Mouse (Mus musculus) cerebellum, adult 9-11 months (tissue): ENCODE data around the gene Anks1.
A peak's percentile ranks its signal among the peaks of the same experiment; 100 is the strongest.

Experiments used
- DNase-seq: peaks from one replicate; pipeline ENCODE4 v3.0.0; 2022

The Anks1 gene

DNA sequence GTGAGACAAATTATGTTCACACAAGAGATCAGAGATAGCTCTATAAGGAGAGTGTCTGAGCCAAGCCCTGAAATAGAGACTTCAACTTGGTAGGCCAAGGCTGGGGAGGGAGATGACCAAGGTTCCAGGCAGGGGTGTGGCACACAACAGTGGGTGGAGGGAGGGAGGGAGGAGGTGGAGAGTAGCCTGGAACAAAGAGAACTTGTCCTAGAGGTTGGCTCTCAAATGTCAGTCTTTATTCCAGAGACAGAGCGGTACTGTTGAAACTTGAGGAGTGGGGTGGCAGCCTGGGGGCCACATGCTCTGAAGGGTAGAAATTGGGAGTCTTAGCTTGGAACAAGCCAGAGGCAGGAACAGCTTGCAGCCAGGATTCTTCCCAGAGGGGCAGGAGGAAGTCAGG, 91.7 kb downstream of the Anks1 start:
- DNase-seq: no peak

DNA sequence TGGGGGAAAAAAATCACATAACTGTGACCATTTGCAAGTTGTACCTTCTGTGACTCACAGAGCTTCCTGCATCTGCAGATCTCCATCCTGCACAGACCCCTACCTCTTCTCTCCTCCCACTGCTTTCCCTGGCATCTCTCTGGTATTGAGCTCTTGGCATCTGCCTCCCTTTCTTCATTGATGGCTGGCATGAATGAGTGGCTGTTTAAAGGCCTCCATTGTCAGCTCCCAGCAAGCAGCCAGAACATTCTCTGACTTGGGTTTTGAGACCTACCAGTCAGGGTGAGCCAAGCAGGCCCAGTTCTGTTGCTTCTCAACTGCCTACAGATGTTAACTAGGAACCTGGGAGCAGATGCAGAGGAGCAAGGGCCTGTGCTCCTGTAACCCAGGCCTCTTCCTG, 96.3 kb downstream of the Anks1 start:
- DNase-seq: no peak

DNA sequence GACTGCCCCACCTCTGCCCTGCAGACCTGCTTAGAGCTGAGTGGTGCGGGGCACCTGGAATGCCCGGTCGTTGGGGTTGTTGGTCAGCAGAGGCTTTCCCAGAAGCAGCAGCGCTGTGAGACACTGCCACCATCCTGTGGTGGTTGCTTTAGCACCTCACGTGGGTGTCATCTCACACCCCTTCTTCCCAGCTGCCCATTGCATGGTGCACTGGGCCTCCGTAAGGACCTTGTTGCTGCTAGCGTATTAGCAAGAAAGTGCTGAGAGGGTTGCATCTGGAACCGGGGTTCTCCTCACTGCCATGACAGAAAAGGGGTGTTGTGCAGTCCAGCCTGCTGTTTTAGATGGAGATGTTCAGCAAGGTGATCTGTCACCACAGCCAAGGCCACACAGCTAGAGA, 97.1 kb downstream of the Anks1 start:
- DNase-seq: no peak

DNA sequence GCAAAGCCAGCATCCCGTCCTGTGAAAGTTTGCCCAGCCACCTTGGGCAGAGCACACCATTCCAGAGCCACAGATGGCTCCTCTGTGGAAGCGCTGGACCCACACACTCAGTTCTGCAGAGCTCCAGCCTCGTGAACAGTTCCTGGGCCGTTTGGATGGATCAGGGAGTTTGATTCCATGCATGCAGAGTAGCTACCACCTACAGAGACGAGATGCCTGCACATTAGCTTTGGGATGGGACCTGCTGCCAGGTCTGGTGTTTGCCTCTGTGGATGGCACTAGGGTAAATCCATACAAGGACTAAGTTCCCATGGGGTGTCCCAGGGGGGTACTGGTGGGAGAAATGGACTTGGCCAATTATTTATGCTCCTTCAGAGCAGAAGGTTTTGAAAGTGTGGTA, 97.5 kb downstream of the Anks1 start:
- DNase-seq: no peak

DNA sequence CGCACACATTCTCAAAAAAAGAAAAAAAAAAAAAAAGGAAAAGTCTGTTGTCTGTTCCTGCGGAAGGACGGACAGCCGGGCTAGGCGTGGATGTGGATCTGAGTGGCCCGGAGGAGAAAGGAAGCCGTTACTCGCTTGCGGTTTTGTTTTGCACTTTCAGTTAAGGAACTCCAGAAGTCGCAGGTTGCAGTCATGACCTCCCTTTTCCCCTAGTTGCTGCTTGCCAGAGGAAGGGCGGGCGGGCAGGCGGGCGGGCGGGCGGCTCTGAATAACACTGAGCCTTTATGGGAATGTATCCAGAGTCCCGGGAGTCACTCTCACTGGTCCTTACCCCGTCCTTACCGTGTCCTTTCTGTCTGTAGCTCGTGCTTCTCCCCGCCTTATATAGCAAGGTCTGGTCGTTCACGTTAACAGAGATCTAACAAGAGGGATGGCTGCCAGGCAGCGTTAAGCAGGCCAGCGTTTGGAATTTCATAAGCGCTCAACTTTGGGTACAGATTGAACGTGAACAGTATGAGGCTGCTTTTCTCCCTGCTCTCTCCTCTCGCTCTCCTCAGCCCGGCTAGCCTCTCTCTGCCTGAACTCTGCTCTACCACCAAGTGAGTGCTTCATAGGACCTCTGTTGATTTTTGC, 98.2 kb downstream of the Anks1 start:
- DNase-seq: no peak

DNA sequence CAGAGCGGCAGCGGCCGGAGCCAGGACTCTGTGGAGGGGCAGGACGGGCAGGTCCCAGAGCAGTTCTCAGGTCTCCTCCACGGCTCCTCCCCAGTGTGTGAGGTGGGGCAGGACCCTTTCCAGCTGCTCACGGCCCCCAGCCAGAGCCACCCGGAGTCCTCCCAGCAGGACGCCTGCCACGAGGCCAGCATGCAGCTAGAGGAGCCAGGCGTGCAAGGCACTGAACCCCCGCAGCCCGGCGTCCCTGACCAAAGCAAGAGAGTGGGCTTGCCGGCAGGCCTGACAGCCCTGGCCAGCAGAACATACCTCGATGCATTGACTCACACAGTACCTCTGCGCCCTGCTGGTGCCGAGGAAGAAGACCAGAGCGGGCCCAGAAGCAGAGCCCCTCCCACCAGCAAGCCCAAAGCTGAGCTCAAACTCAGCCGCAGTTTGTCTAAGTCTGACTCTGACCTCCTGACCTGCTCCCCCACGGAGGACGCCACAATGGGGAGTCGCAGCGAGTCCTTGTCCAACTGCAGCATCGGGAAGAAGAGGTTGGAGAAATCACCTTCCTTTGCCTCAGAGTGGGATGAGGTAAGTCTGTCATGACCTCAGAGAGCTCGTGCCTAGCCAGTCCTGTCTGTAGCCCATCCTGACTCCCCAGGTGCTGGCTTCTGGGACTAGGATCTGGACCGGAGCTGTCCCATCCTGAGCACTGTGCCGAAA, 98.9 kb downstream of the Anks1 start:
- DNase-seq: no peak

DNA sequence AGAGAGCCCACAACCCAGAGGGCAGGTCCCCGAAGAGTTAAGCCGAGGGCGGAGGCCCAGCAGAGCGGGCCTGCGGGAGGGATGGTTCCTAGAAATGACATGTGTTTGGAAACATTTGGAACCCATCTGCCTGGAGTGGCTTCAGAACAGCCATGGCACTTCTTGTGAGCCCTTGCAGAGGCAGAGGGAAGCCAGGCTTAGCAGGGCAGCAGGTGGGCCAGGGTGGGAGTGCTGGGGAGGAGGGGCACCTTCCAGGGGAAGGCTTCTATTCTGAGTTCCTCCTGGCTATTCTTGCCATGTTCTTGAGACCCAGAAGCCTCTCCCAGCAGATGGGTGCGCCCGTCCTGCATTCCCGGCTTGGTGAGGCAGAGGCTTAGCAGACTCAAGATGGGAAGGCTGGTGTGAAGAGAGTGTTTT, 99.5 kb downstream of the Anks1 start:
- no peak for DNase-seq

DNA sequence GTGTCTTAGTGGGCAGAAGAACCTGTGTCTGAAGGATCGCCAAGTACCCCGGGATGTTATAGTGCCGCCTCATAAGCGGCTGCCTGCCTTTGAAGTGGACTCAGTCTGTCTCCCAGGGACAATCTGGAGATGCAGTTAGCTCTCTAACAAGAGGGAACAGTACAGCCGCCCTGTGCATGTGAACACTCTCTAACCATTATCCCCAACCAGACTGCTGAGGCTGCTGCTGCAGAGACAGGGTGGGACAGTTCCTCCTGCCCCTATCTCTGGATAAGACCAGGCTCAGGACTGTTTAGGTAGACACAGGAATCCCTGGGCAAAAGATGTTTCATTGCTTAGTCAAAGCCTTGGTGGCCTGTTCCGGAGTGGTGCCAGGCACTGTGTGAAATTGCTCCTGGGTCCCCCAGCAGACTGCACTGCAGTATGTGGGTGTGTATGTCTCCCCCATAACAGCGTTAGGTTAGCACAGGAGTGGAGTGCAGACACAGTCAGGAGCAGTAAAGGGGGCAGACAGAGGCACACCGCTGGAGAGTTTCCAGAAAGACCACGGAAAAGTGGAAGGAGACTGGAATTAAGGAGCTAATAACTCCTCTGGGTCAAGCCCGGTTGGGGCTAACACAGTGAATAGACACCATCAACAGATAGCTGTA, 100.1 kb downstream of the Anks1 start:
- no peak for DNase-seq

DNA sequence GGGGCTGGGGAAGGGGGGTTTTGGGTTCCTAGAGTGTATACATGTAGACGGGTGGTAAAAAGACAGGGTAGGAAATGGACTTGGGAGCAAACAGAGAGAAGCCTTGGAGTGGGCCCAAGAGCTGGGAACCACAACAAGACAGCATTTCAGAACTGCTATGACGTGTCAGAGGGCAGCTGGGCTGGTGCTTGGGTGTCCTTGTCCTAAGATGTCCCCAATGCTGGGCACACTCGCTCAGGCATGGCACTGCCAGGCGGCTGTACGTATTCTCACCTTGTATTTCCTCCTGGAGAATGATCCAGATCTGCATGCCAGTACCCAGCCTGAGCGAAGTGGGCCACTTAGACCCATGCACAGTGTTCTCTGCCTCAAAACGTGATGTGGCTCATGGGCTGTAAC, 100.6 kb downstream of the Anks1 start:
- DNase-seq: no peak

DNA sequence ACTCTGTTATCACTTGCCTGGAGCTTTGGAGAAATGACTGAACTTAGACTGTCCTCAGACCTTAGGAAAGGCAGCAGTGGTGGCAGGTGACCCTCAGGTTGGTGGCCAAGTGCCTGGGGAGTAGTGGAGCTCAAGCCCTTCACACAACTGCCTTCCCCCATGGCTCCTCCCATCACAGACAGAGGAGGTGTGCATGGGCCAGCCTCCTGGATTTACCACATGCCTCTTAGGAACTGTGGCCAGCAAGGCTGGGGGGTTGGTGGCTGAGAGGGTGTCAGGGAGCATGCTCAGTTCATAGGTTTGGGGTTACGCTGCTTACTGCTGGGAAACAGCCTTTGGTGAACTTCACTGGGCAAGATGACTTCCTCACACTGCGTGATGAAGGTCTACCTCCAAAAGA, 101.8 kb downstream of the Anks1 start:
- DNase-seq: no peak

DNA sequence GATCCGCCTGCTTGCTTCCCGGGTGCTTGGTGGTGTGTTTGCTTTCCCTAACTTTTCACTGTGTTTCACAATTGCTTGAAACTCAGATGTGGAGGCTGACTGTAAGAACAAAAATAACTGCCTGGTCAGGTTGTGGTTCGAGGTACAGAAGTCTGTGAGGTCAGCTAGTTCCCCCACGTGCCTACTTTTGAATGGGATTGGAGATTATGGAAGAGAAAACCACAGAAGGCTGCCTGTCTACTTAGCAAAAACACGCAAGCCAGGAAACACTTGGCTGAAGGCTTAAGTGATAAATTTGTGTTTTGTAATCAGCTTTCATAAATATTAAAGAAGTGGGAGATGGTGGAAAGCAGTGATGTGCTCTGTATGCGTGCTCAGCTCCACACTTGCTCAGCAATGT, 103.7 kb downstream of the Anks1 start:
- no peak for DNase-seq

DNA sequence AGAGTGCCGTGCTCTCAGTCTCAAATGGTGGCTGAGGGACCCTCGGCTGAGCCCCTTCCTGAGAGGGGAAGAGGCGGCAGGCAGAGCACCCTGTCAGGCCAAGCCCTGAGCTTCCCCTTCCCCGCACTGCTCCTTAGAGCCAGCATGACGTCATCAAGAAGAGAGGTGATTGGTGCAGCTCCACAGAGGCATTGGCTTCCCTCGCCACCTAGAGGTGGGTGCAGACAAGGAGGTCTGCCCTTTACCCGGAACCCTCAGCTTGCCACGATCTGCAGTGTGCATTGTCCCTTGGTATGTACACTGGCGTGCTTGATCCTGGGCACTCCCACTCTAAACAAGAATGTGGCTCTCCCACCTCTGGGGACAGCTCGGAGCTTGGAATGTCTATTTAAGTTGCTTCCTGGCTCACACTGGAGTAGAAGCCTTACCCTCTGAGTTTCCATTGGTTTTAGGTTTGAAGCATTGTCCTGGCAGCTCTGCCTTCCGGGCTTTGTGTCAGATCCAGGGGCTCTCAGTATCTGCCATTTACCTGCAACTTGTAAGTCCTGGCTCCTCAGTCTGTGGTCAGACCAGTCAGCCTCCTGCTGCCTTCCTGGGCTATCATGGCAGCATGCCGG, 104.3 kb downstream of the Anks1 start:
- no peak for DNase-seq

DNA sequence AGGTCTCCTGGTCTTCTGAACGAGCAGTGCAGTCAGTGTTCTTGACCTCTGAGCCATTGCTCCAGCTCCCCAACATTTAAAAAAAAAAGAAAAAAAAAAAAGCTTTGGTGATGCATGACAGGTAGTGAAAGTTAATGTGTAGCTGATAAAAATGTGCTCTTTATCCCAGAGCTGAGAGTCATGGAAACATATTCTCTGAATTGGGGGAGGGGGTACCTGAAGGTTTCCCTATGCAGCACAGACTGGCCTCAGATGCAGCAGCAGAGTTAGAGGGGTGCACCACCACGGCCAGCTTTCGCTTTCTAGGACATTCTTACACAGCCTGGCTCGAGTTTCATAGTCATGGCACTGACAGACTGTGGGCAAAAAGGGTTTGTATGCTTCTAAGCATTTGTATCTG, 105.3 kb downstream of the Anks1 start:
- DNase-seq: no peak

DNA sequence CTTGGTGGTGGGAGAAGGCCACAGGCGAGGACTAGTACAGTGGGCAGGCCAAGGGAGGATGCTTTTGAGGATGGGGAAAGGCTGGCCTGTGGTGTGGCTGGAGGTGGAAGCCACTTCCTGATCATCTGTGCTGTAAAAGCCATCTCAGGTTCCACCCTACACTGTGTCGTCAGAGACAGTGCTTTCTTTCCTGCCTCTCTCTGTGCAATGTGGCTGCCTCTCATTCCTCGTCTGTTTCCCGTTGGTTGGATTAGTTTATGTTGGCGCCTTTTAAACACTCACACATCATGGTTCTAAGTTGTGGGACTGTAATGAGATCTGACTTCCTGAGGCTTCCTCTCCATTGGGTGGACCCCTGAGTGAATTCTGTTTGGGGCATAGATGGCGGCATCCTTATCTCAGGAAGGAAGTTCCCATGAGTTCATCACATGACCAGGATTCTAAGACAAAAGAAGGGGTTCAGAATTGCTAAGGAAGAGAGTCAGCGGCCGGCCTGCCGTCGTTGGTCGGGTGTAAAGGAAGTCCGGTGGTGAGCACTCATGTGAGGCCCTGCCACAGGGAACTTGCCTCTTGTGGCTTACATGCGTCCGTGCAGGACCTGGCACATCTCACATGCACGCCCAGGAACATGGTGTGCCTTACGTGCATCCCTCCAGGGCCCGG, 106.1 kb downstream of the Anks1 start:
- no peak for DNase-seq

DNA sequence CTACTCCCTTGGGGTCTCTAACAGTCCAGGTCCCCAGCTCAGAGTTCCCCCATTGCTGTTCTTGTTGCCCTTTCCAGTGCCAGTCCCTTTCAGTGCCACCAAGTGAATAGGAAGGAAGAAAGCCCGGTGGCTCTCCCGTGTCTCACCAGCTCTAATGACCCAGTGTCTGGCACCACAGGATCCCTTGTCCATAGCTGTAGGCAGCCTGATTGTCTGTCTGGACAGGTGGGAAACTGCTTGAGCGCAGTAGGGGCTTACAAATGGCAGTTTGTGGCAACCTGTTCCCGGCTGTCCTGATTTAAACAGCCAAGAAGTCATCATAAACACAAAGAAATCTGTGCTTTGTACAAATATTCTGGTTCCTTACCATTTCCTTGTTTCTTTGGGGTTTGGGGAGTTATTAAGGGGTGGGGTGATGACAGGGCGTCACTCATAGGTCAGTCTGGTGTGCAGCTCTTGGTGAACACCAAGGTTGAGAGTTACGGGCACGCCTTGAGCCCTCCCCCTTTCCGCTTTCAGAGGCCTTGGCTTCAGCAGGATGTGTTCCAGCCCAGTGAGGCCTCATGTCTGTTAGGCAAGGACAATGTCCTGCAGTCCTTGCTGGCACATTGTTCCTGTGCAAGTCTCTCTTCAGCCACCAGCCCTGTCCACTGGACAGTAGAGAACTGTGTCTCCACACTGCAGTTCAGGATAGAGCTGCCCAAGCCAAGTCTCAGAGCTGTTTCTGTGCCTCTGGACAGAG, 107.1 kb downstream of the Anks1 start:
- peak; percentile 83 for DNase-seq

DNA sequence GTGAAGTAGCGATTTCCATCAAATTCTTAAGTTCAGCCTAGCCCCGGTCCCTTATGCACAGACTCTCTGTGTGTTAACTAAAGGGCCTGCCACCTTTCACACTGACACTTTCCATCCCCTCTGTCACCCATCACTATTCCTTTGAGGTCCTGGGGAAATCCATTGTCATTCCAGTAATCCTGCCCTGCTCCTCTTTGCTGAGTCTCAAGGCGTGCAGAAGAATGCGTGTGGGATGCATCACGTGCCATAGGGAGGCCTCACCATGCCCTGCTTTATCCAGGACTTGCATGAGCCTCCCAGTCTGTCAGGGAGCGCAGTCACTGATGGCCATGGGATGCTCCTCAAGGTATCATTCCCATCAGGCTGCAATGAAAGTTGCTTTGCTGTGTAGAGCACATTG, 109.2 kb downstream of the Anks1 start:
- DNase-seq: no peak

DNA sequence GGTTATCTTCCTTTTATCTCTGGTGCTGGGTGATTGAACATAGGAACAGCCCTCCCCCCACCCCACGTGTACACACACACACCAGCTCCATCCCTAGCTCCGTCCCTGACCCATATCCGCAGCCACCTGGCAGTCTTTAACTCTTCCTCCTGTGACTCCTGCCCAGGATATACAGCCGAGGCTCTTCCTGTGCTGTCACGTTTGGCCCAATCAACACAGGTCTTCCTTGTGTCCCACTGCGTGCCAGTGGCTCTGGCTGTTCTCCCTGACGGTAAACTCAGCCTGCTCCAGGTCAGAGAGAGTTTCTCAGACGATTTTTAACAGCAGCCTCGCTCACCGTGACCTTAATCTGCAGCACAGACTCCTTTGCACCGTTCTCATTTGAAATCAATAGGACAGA, 109.7 kb downstream of the Anks1 start:
- DNase-seq: peak; percentile 68

DNA sequence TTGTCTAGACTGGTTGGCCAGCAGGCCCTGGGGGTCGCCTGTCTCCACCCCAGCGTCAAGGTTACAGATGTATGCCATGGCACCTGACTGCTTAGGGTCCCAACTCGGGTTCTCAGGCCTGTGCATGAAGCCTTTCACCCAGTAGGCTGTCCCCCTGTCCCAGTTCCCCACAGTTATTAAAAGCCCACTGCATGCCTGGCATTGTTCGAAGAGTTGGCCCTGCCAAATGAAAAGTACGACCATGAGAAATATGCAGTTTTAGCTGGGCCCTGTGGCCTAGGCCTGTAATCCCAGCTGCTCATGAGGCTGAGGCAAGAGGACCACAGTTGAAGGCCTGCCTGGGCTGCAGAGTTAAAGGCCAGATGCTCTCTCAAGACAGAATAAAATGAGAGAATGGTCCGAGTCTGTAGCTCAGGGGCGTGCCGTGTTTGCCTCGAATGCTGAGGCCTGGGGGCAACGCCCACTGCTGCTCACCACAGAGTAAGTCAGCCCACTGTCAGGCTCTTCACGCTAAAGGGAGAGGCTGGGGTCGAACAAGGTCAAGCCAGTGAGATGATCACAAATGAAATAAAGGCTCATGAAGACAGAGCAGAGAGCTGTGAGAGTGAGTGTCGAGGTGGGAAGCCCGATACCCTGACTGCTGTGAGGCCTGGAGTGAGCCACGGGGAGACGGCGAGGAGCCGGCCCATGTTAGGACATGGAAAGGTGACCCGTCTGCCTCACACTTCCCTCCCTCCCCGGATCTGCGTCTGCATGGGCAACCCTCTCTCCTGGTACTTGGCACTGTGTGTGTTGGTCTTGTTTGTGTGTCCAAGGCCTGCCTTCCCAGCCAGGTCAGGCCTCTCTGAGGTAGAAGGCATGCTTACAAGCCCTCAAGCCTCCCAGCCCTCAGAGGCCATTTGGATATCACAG, 110.9 kb downstream of the Anks1 start:
- no peak for DNase-seq

DNA sequence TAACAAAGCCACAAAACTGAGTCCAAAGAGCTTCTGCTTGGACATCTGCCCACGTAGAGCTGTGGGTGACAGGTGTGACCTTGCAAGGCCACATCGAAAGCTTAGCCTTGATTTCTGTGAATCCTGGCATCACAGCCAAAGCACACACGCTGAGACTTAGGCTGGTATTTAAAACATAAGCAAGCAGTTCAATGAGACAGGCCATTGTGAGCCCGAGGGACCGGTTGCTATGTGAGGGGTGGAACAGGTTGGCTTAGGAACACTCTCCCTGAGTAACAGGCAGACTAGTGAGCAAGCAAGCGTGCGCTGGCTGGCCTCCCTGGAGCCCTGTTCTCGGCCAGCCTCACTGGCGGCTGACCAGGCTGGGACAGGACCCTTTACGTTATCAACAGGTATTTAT, 112.8 kb downstream of the Anks1 start:
- no peak for DNase-seq

DNA sequence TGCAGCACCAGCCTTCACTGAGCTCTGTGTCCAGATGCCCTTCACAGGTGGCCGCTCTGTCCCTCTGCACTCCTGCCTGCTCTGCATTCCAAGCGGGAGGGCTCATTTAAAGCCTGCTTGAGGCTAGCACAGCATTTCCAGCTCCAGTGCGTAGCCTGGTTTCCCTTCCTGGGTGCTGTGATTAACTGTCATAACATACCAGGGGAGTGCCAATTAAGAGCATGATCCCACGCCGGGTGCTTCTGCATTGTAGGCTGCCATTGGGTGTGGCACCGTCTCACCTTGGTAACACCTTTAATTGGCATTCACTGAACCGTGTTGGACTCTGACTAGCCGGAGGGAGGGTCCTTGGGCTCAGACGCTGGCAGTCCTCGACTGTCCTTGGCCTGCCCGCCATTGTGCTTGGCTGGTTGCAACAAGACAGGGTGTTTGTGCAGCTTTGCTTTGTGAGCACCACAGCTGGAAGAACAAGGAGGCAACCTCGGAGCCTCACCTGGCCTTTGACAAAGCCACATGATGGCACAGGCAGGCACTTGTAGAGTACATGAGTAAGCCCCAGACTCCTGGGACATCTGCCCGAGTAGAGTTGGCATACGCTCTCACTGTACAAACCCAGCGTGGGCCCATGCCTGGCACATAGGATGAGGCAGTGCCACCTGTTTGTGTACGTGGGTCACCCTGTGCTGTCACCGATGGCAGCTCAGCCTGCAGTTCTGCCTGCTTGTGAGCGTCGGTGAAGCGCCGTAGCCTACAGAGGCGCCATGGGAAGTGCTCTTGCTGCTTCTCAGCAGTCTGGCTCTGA, 113.9 kb downstream of the Anks1 start:
- DNase-seq: peak; percentile 77

DNA sequence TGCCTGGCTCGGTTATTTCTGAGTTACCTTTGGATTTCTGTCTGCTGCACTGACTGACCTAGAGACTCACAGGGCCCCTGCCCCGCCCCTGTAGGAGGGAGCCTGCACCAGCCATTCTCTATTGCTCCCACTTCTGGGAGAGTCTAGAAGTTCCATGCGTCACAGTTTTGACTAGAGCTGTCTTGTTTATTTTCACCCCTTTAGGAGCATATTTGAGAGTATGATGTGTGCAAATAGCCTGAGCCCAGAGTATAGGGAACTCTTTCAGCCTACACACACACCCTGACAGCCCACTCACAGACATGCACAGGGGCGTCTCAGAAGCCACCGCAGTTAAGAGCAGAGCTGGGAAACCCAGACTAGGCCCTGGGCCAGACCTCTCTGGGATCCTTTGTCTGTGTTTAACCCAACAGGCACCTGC, 116.4 kb downstream of the Anks1 start:
- DNase-seq: no peak
